Mouse (Mus musculus): ENCODE measurements around the gene Fkbpl.

Fkbpl gene

DNA sequence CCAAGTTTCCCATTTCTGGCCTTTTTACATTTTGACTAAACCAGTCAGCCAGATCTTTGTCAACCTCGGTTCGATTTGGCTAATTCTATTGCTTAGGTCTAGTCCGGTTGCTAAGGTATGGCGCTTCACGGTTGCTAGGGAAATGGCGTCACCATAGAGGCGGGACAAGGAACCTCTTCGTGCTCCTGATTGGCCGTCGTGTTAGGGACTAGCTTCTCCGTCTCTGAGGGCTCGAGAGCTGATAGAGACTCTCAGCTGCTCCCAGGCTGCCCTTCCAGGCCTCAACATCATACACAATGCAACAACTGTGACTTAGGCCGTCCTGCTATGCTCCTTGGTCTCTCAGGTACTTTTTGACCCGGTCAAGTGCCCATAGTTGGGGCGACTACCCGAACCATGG, at the start of gene Fkbpl:
TSS of gene Fkbpl (plus strand) at position 157 of the 400 bp plus-strand sequence.
- peak; percentile 95 for DNase-seq (ENCODE audit: low read depth, low spot score)

DNA sequence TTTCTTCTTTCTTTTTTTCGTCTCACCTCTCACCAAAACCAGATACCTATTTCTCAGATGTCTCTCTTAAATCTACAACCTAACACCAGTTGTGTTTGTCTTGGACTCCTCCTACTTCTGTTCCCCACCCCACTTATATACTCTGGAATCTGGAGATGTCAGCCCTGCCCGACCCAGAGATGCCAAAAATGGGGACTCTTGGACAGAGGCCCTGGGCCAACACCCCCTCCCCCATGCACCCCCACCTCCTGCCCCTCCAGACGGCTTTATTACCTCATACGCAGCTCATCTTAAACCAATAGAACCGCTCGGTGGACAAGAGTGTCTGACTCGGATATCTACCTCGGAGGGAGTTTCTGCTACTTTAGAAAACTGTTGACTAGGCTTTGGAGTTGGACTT, 48.5 kb upstream of the Fkbpl start:
- no peak for DNase-seq (ENCODE audit: low read depth, low spot score)

GRCm38 (mm10) chr17:34597566-34598095, 46.9 kb upstream of the Fkbpl start, which contains the start of gene Ager:
Ager (plus strand) TSS chr17:34597862.
- DNase-seq (ENCODE audit: low read depth, low spot score): no peak

- DNase-seq (ENCODE audit: low read depth, low spot score): no peak
Observed at GRCm38 (mm10) chr17:34599891-34600290, 44.7 kb upstream of the Fkbpl start.

- no peak for DNase-seq (ENCODE audit: low read depth, low spot score)
Observed at GRCm38 (mm10) chr17:34601796-34602195, 42.8 kb upstream of the Fkbpl start.

DNA sequence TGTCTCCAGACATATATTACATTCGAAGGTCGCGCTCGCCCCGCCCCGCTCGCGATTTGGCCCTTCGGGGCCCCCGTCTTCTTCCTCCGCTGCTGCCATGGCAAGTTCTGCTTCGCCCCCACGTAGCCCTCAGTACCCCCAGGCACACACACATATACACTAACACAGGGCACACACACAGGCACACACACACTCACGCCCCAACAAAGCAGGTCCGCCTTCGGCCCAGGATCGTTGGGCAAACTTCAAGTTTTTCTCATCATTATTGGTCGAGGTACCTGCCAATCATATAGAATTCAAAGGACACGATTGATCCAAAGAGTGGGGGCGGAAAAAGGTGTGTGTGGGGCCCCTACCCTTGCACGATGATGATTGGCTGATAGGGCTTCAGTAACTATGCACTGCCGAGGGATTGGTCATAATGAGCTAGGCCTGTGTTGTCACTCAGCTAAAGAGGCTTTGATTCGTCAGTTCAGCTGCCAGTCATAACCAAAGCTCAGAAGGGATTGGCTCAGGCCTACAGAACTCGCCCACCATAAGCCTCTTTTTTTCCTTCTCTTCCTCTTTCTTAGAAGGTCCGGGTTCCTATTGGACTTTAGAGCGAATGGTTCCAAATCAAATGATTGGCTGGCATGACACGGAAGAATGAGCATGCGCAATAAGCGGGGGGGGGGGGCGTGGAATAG, 41.0 kb upstream of the Fkbpl start, which contains the start of gene Rnf5:
TSS of gene Rnf5 (minus strand) at position 316 of the 686 bp plus-strand sequence.
- DNase-seq (ENCODE audit: low read depth, low spot score): peak; percentile 100

DNA sequence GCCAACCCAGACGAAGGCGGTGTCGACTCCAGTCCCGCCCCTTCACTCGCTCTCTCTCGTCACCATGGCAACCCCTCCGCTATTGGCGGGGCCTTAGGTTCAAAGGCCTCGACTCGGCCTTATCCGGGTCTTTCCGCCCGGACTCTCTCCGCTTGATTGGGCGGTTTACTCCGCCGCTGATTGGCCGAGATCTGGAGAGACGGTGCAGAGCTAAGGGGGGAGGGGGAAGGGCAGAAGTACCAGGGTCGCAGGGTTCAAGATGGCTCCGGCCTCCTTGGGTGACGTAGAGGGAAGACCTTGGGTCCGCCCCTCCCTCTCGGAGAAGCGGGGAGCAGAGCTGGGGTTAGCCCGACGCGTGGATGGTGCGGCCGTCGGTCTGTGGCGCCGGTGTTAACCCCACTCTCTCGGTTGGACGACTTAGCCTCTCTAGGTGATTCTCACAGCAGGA, 40.5 kb upstream of the Fkbpl start, which contains the start of gene Agpat1:
TSS of gene Agpat1 (plus strand) at position 202 of the 448 bp plus-strand sequence.
- DNase-seq (ENCODE audit: low read depth, low spot score): peak; percentile 100

GRCm38 (mm10) chr17:34604511-34605237, 39.9 kb upstream of the Fkbpl start:
- DNase-seq (ENCODE audit: low read depth, low spot score): no peak

- DNase-seq (ENCODE audit: low read depth, low spot score): peak; percentile 88
Observed at GRCm38 (mm10) chr17:34605609-34606008, 39.0 kb upstream of the Fkbpl start.

GRCm38 (mm10) chr17:34606186-34607039, 38.2 kb upstream of the Fkbpl start:
- no peak for DNase-seq (ENCODE audit: low read depth, low spot score)

DNA sequence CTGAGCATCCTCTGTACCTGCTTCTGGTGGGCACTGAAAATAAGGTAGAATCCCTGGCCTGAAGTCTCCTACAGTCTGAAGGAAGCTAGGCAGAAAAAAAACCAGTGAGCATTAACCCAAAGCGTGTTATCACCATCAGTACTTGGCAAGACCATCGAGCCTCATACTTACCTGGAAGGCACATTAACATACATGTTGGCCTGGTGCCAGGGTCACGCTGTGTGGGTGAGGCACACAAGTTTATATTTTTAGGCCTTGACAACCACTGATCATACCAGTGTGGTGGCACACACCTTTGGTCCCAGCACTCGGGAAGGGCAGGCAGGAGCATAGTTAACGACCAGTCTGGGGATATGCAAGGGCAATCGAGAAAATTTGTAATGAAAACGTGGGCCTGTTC, 36.6 kb upstream of the Fkbpl start:
- DNase-seq (ENCODE audit: low read depth, low spot score): no peak

GRCm38 (mm10) chr17:34611050-34611449, 33.5 kb upstream of the Fkbpl start:
- DNase-seq (ENCODE audit: low read depth, low spot score): no peak

- no peak for DNase-seq (ENCODE audit: low read depth, low spot score)
Observed at GRCm38 (mm10) chr17:34613054-34613645, 31.4 kb upstream of the Fkbpl start.

GRCm38 (mm10) chr17:34613830-34614229, 30.7 kb upstream of the Fkbpl start:
- no peak for DNase-seq (ENCODE audit: low read depth, low spot score)

- DNase-seq (ENCODE audit: low read depth, low spot score): no peak
Observed at GRCm38 (mm10) chr17:34615871-34616270, 28.7 kb upstream of the Fkbpl start, which contains the start of gene Egfl8. Egfl8 (minus strand) TSS chr17:34615971.

DNA sequence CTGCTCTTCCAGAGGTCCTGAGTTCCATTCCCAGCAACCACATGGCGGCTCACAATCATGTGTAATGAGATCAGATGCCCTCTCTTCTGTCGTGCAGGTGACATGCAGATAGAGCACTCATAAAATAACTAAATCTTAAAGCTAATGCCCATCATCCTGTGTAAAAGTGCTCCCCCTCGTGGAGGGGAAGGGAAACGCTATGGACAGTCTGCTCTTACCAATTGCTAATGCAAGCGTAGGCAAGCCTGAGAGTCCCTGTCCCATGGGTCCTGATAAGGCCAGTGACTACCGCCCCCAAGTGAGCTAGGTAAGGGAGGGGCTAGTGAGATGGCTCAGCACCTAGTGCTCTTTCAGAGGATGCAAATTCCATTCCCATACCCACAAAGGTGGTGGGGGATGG, 25.6 kb upstream of the Fkbpl start:
- DNase-seq (ENCODE audit: low read depth, low spot score): peak; percentile 56

GRCm38 (mm10) chr17:34621006-34621405, 23.6 kb upstream of the Fkbpl start:
- no peak for DNase-seq (ENCODE audit: low read depth, low spot score)

- no peak for DNase-seq (ENCODE audit: low read depth, low spot score)
Observed at GRCm38 (mm10) chr17:34623161-34623560, 21.4 kb upstream of the Fkbpl start.

DNA sequence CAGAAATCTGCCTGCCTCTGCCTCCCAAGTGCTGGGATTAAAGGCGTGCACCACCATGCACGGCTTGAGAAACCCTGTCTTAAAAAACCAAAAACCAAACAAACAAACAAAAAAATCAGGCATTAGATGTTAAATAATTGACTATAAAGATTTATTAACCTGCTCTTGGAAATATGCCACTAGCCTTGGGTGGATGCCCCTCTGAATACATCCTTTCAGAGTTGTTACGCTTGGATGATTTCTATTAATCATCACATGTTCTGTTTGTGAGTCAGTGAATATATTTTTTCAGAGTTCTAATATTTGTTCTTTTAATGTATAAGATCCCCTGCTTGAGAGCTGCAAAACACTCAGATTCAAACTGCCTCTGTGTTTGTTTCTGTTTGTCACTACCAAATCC, 19.6 kb upstream of the Fkbpl start:
- DNase-seq (ENCODE audit: low read depth, low spot score): no peak

- no peak for DNase-seq (ENCODE audit: low read depth, low spot score)
Observed at GRCm38 (mm10) chr17:34626062-34626772, 18.3 kb upstream of the Fkbpl start.

DNA sequence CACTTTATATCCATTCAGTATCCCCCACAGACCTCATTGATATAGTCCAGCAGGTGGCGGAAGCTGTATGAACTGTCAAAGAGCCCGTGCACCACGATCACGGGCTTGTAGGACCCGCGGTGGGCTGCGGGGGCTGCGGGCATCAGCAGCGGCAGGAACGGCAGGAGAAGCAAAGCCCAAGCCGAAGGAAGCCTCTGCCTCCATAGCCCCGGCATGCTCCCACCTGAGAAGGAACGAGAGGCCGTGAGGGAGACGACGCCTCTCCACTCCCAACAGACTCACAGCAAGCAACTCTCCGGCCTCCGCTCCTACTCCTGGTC, 17.8 kb upstream of the Fkbpl start:
- DNase-seq (ENCODE audit: low read depth, low spot score): peak; percentile 50
